Mouse (Mus musculus): Measurements from ENCODE around the gene Rbm17.

GRCm38 (mm10) chr2:11642451-11642941, 38.5 kb upstream of the Rbm17 start, which contains the start of gene Il2ra:
- TF ChIP-seq CTCF (conservative IDR thresholded peaks at IDR 0.05; ENCODE audit: low read length), result no peak
- TF ChIP-seq POU5F1 (IDR thresholded peaks at IDR 0.05; ENCODE audit: borderline replicate concordance, low read length), result no peak

Data from E14TG2a.4 (cell line).